Mouse (Mus musculus): ENCODE results near the gene Brwd1.

- TF ChIP-seq EP300 (IDR thresholded peaks at IDR 0.05; ENCODE audit: low read length): no peak
- TF ChIP-seq ZNF384 (IDR thresholded peaks at IDR 0.05; ENCODE audit: low read depth, low read length): no peak
- TF ChIP-seq KAT2A (IDR thresholded peaks at IDR 0.05; ENCODE audit: insufficient replicate concordance, low read length): no peak
- TF ChIP-seq CTCF (conservative IDR thresholded peaks at IDR 0.05 in 1 of 2, IDR thresholded peaks at IDR 0.05 in 1 of 2; ENCODE audit: low read depth in 2 of 2, low read length in 2 of 2): no peak
- no peak for TF ChIP-seq ELF1 (IDR thresholded peaks at IDR 0.05; ENCODE audit: low read depth, low read length)
- no peak for TF ChIP-seq TCF12 (IDR thresholded peaks at IDR 0.05; ENCODE audit: low read depth, low read length)
- no peak for TF ChIP-seq PAX5 (IDR thresholded peaks at IDR 0.05; ENCODE audit: low read length)
- no peak for TF ChIP-seq POLR2A (IDR thresholded peaks at IDR 0.05; ENCODE audit: low read depth, low read length)
- TF ChIP-seq USF1 (IDR thresholded peaks at IDR 0.05; ENCODE audit: low read depth, low read length): no peak
- TF ChIP-seq USF2 (conservative IDR thresholded peaks at IDR 0.05; ENCODE audit: low read depth, low read length): no peak
Observed at GRCm38 (mm10) chr16:96126684-96127171, 44.4 kb upstream of the Brwd1 start.

Data from CH12.LX (cell line).